Mouse (Mus musculus) neural tube, embryonic 15.5 days (tissue): ENCODE results near the gene Scrn2. TPM values are rescaled to one million over a fixed set of nuclear protein-coding genes. Genes with fewer than 3 reads are reported as not detected.
A peak's percentile ranks its signal among the peaks of the same experiment; 100 is the strongest.

Experiments used
- ATAC-seq: fragments of 200-750 bp; cut with Nextera tagmentation; 2 replicates; pipeline ENCODE4 v1.8.0; 2017; ENCODE audit warnings: mild to moderate bottlenecking, moderate TSS enrichment, moderate library complexity; ENCODE audit not compliant: low FRiP score
- H3K27ac ChIP-seq: fragments of 300-500 bp; sonication (generic); replicated peaks from 2 replicates; pipeline ENCODE4 v1.5.1; 2015; ENCODE audit warnings: mild to moderate bottlenecking, inconsistent platforms
- H3K27me3 ChIP-seq: fragments of 300-500 bp; sonication (generic); replicated peaks from 2 replicates; pipeline ENCODE4 v1.6.1; 2015; ENCODE audit warnings: inconsistent platforms
- H3K36me3 ChIP-seq: fragments of 300-500 bp; sonication (generic); 2 replicates; pipeline ENCODE4 v1.6.1; 2015; ENCODE audit warnings: inconsistent platforms
- H3K4me1 ChIP-seq: fragments of 300-500 bp; sonication (generic); 2 replicates; pipeline ENCODE4 v1.6.1; 2015; ENCODE audit warnings: inconsistent platforms
- H3K4me2 ChIP-seq: fragments of 300-500 bp; sonication (generic); 2 replicates; pipeline ENCODE4 v1.6.1; 2015; ENCODE audit warnings: inconsistent platforms, mild to moderate bottlenecking, moderate library complexity
- H3K4me3 ChIP-seq: fragments of 300-500 bp; sonication (generic); replicated peaks from 2 replicates; pipeline ENCODE4 v1.5.1; 2015; ENCODE audit warnings: mild to moderate bottlenecking, inconsistent platforms
- H3K9ac ChIP-seq: fragments of 300-500 bp; sonication (generic); replicated peaks from 2 replicates; pipeline ENCODE4 v1.6.1; 2015; ENCODE audit warnings: mild to moderate bottlenecking, inconsistent platforms
- H3K9me3 ChIP-seq: fragments of 300-500 bp; sonication (generic); replicated peaks from 2 replicates; pipeline ENCODE4 v1.6.1; 2016; ENCODE audit warnings: inconsistent platforms
- WGBS: fragments of 180-500 bp; shearing (Covaris S2); methylation state at CpG from one replicate; pipeline ENCODE4 v1.1.7; 2015; ENCODE audit warnings: mixed read lengths; 5-methylcytosine and 5-hydroxymethylcytosine counted together
- polyA plus RNA-seq: library from polyadenylated mRNA; unstranded; fragments of >200 nt; fragmentation: Nextera tagmentation; extraction: Ambion mirVana; gene quantifications from 2 replicates; pipeline ENCODE4 v1.2.1, GENCODE M21; 2015

Gene Scrn2
- polyA plus RNA-seq, 1 experiment from 2014 or later, result 12.6 TPM

- H3K4me2 ChIP-seq, result peak within 1 kb of the TSS; percentile 83
- H3K36me3 ChIP-seq, result peaks cover 19% of the 10 kb centered on the region
- peak within 1 kb of the TSS; percentile 76 for H3K9ac ChIP-seq
- peaks cover 21% of the 10 kb centered on the region for H3K4me1 ChIP-seq
- H3K27me3 ChIP-seq, result no peaks in the 10 kb centered on the region
- ATAC-seq, result peak; percentile 89
- peak within 1 kb of the TSS; percentile 84 for H3K4me3 ChIP-seq
- H3K27ac ChIP-seq, result peak within 1 kb of the TSS; percentile 84
- under 1% methylated on average over 48 of the region's 48 CpGs for WGBS
- H3K9me3 ChIP-seq, result no peaks in the 10 kb centered on the region
Measured at GRCm38 (mm10) chr11:97041022-97041899, 11.5 kb downstream of the Scrn2 start, which contains the start of the genes Lrrc46 and Mrpl10. Gene Lrrc46 (minus strand): TSS chr11:97041407. Gene Mrpl10 (plus strand): TSS chr11:97041560.

- 97% methylated on average over 8 of the region's 8 CpGs for WGBS
Measured at GRCm38 (mm10) chr11:97044902-97045301, 15.2 kb downstream of the Scrn2 start.

GRCm38 (mm10) chr11:97045861-97046260 lies 16.1 kb downstream of the Scrn2 start:
- Histone ChIP-seq H3K4me3 (no peak overlapping the region), H3K27ac (no peak overlapping the region), H3K36me3 (peaks cover 34% of the 10 kb centered on the region), H3K27me3 (no peaks in the 10 kb centered on the region), H3K9ac (no peak overlapping the region), H3K4me1 (peaks cover 24% of the 10 kb centered on the region), H3K9me3 (no peaks in the 10 kb centered on the region), H3K4me2 (no peak overlapping the region)
- 85% methylated on average over 7 of the region's 7 CpGs for WGBS
- no peak for ATAC-seq

More at GRCm38 (mm10) chr11:97044902-97045301, 15.2 kb downstream of the Scrn2 start:
- Histone ChIP-seq H3K27me3 (no peaks in the 10 kb centered on the region), H3K4me3 (no peak overlapping the region), H3K9me3 (no peaks in the 10 kb centered on the region), H3K9ac (no peak overlapping the region), H3K27ac (no peak overlapping the region), H3K4me2 (no peak overlapping the region), H3K4me1 (peaks cover 21% of the 10 kb centered on the region), H3K36me3 (peaks cover 34% of the 10 kb centered on the region)
- no peak for ATAC-seq

GRCm38 (mm10) chr11:97048090-97048650 lies 18.4 kb downstream of the Scrn2 start:
- Histone ChIP-seq H3K4me3 (no peak overlapping the region), H3K27me3 (no peaks in the 10 kb centered on the region), H3K27ac (no peak overlapping the region), H3K9ac (no peak overlapping the region), H3K9me3 (no peaks in the 10 kb centered on the region), H3K4me1 (peaks cover 26% of the 10 kb centered on the region), H3K4me2 (no peak overlapping the region), H3K36me3 (peaks cover 39% of the 10 kb centered on the region)
- 85% methylated on average over 8 of the region's 8 CpGs for WGBS
- no peak for ATAC-seq

GRCm38 (mm10) chr11:97049492-97050085 lies 19.9 kb downstream of the Scrn2 start:
- no peak overlapping the region for H3K4me3 ChIP-seq
- H3K9me3 ChIP-seq, result no peaks in the 10 kb centered on the region
- no peak overlapping the region for H3K27ac ChIP-seq
- H3K36me3 ChIP-seq, result peaks cover 41% of the 10 kb centered on the region
- H3K4me1 ChIP-seq, result peaks cover 24% of the 10 kb centered on the region
- H3K4me2 ChIP-seq, result no peak overlapping the region
- WGBS, result 84% methylated on average over 6 of the region's 6 CpGs
- no peak for ATAC-seq
- H3K9ac ChIP-seq, result no peak overlapping the region
- H3K27me3 ChIP-seq, result no peaks in the 10 kb centered on the region

GRCm38 (mm10) chr11:97050216-97050943 lies 20.6 kb downstream of the Scrn2 start, which contains the start of gene Osbpl7:
Gene Osbpl7 (plus strand): TSS chr11:97050628.
- WGBS, result 6% methylated on average over 18 of the region's 18 CpGs
- H3K27me3 ChIP-seq, result no peaks in the 10 kb centered on the region
- peak within 1 kb of the TSS; percentile 71 for H3K4me3 ChIP-seq
- H3K9me3 ChIP-seq, result no peaks in the 10 kb centered on the region
- ATAC-seq, result peak; percentile 91
- H3K27ac ChIP-seq, result peak within 1 kb of the TSS; percentile 76
- peak within 1 kb of the TSS; percentile 86 for H3K9ac ChIP-seq
- H3K4me2 ChIP-seq, result peak within 1 kb of the TSS; percentile 92
- H3K4me1 ChIP-seq, result peaks cover 24% of the 10 kb centered on the region
- H3K36me3 ChIP-seq, result peaks cover 43% of the 10 kb centered on the region

GRCm38 (mm10) chr11:97050944-97051586 lies 21.3 kb downstream of the Scrn2 start:
- WGBS, result 24% methylated on average over 13 of the region's 13 CpGs
- peaks cover 44% of the 10 kb centered on the region for H3K36me3 ChIP-seq

GRCm38 (mm10) chr11:97052219-97052646 lies 22.5 kb downstream of the Scrn2 start:
- Histone ChIP-seq H3K4me2 (peak overlapping the region; percentile 92), H3K27ac (no peak overlapping the region)
- ATAC-seq, result no peak

More at GRCm38 (mm10) chr11:97050944-97051586, 21.3 kb downstream of the Scrn2 start:
- H3K9ac ChIP-seq, result peak overlapping the region; percentile 86
- H3K9me3 ChIP-seq, result no peaks in the 10 kb centered on the region
- peak overlapping the region; percentile 92 for H3K4me2 ChIP-seq
- ATAC-seq, result peak; percentile 40; the same call in 1 of the 2 replicates
- H3K4me1 ChIP-seq, result peaks cover 24% of the 10 kb centered on the region
- H3K4me3 ChIP-seq, result peak overlapping the region; percentile 71
- H3K27ac ChIP-seq, result peak overlapping the region; percentile 76
- no peaks in the 10 kb centered on the region for H3K27me3 ChIP-seq

GRCm38 (mm10) chr11:97063274-97063920 lies 33.7 kb downstream of the Scrn2 start:
- Histone ChIP-seq H3K27me3 (no peaks in the 10 kb centered on the region), H3K9ac (no peak overlapping the region), H3K4me2 (no peak overlapping the region), H3K36me3 (peaks cover 66% of the 10 kb centered on the region), H3K4me1 (no peaks in the 10 kb centered on the region), H3K4me3 (no peak overlapping the region), H3K9me3 (no peaks in the 10 kb centered on the region), H3K27ac (no peak overlapping the region; the same call in 1 of the 2 replicates)
- 52% methylated on average over 9 of the region's 9 CpGs for WGBS
- no peak for ATAC-seq

More at GRCm38 (mm10) chr11:97052219-97052646, 22.5 kb downstream of the Scrn2 start:
- H3K9ac ChIP-seq, result no peak overlapping the region; the same call in 1 of the 2 replicates
- H3K9me3 ChIP-seq, result no peaks in the 10 kb centered on the region
- 27% methylated on average over 11 of the region's 11 CpGs for WGBS
- H3K4me1 ChIP-seq, result peaks cover 24% of the 10 kb centered on the region
- no peaks in the 10 kb centered on the region for H3K27me3 ChIP-seq
- peaks cover 53% of the 10 kb centered on the region for H3K36me3 ChIP-seq
- no peak overlapping the region for H3K4me3 ChIP-seq

GRCm38 (mm10) chr11:97063921-97064295 lies 34.2 kb downstream of the Scrn2 start:
- Histone ChIP-seq H3K4me2 (no peak overlapping the region), H3K36me3 (peaks cover 65% of the 10 kb centered on the region), H3K27ac (no peak overlapping the region), H3K4me3 (no peak overlapping the region), H3K9me3 (no peaks in the 10 kb centered on the region), H3K9ac (no peak overlapping the region), H3K27me3 (no peaks in the 10 kb centered on the region), H3K4me1 (no peaks in the 10 kb centered on the region)
- no peak for ATAC-seq
- 97% methylated on average over 3 of the region's 3 CpGs for WGBS
